Mouse (Mus musculus) spleen, embryonic (tissue): Measurements from ENCODE around the gene Matn4.

Experiments
- CTCF ChIA-PET: fragments of 350-600 bp; sonication (Branson Sonifier 250); formaldehyde crosslinking; loops from one replicate; lab custom pipeline; 2022; lab: Charles Lee

Matn4 gene

DNA sequence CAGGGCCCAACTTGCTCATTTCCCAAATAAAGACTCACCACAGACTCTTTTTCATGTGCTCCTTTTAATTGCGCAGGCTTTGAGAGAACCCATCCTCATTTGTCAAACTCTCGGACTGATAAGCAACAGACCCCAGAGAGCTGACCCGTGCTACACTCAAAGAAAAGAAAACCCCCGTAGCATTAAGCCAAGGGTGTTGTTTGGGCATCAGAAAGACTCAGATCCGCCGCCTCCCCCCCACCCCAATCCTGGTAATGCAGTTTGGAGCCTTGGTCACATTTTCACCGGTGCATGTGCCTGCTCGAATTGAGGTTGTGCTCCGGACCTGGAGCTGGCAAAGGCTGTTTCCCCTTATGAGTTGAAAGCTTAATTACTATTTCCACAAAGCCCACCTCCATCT lies at the start of gene Matn4:
Gene Matn4, minus strand, starts transcription at position 101 of the 400 bp plus-strand sequence.
- CTCF ChIA-PET, result interaction anchor here (1.0 kb wide), 1 partner anchor 116 kb away, joined by 3 read pairs; no protein-coding TSS in a partner anchor

GRCm38 (mm10) chr2:164453887-164454500 lies 49.0 kb upstream of the Matn4 start:
- CTCF ChIA-PET, result no interaction called here

DNA sequence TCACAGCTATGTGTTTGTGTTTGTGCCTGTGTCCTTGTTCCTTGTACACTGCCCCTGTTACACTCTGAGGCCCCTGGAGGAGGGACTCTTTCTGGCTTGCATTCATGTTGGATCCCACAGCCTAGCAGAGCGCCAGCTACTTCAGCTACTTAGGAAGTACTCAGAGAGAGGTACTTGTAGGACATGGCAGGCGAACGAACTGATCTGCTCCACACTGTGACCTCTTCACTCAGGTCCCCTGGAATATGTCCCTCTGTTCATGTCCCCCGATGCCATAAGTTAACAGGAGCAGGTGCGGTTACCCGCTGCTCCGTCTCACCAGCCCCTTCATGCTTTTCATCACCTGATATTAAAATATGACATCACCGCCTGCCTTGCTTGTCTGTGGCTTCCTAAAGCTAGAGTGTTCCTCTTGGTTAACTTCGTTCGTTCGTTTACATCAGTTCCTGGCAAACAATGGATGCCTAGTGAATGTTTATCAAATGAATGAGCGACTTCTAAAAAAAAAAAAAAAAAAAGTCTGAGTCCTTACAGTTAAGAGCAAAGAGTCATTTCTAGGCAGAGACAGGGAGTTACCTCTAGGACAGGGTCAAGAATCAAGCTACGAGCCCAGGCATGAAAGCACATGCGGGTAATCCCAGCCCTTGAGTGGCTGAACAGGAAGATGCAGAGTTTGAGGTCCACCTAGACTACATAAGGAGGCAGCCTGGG lies 48.2 kb upstream of the Matn4 start:
- CTCF ChIA-PET, result interaction anchor here (0.7 kb wide), 1 partner anchor 685 kb away, joined by 4 read pairs; no protein-coding TSS in a partner anchor

DNA sequence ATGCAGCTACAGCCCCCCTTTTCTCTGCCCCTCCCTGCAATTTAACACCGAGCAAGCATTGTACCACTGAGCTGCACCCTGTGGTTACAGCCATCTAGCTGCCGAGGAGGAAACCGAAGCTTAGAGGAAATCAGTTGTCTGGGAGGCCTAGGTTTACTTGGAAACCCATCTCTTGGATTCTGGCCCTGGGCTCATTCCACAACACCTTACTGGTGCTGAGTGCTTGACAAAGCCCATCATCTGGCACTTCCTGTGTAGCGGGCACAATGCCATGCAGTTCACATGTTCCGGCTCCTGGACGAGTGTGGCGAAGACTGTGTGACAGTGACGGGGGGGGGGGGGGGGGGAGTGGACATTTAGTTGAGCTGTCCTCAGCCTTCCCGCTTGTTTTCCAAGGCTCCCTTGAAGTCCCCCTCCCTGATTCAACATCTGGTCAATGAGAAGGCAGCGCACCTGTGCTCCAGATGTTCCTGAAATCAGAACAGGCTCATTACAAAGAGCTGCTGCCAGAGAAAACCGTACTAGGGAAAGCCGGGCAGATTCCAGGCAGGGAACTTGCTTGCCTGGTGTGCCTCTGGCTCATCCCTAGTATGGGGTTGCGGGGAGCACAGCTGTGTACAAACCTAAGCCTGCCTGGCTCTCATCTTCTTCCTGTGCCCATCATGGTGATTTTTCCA lies 47.2 kb upstream of the Matn4 start:
- CTCF ChIA-PET, result interaction anchor here (0.6 to 1.5 kb wide), 2 partner anchors 26 to 66 kb away, joined by 3 to 4 read pairs; no protein-coding TSS in a partner anchor

- CTCF ChIA-PET, result interaction anchor here (0.6 kb wide), 1 partner anchor 96 kb away, joined by 9 read pairs; no protein-coding TSS in a partner anchor
Observed at GRCm38 (mm10) chr2:164449341-164450042, 44.5 kb upstream of the Matn4 start.

DNA sequence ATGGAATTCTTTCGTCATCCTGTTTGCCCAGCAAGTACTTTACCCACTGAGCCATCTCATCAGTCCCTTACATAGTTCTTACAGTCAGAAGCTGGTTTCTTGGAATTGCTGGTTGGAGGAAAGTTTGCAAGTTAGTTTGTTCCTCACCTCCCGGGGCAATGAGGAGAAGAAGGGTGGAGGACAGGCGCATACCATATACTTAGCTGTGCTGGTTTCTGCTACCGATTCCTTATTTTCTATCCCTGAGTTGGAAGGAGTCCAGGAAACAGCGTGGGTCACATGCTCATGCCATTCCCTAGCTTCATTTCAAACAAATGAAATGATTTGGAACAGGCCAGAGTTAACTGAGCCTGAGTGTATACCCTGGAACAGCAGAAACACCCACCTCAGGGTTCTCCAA lies 44.0 kb upstream of the Matn4 start:
- CTCF ChIA-PET, result interaction anchor here (0.6 kb wide), 1 partner anchor 97 kb away, joined by 9 read pairs; no protein-coding TSS in a partner anchor

DNA sequence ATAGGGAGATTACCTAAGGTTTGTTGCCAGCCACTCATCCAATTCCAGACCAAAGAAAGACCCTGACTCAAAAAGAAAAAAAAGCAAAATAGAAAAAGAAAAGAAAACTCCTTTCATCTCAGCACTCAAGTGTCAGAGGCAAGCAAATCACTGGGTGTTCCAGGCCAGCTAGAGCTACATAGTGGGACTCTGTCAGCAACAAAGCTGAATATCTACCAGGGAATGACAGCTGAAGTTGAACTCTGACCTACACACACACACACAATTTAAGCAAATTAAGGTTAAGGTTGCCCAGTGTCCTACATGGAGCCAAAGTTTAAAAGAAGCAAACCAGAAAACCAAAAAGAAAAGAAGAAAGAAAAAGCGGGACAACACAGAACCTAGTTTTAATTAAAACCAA lies 43.2 kb upstream of the Matn4 start:
- CTCF ChIA-PET, result interaction anchor here (0.6 to 0.7 kb wide), 2 partner anchors 8 to 76 kb away, joined by 3 to 6 read pairs; no protein-coding TSS in a partner anchor

DNA sequence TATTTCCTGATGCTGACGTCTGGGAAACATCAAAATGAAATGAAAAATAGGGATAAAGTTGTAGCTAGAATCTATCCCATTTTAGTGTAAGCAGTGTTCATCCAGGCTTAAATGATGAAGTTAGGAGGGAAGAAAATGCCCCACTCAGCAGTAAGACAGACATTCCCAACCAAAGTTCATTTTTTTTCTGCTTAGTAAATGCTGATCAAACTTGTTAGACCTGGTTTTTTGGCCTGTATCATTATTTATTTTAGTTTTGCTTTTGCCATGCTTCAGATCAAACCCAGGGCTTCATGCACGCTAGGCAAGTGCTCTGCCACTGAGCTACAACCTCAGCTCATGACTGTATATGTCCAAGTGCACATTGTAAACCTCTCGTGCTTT lies 41.1 kb upstream of the Matn4 start:
- CTCF ChIA-PET, result interaction anchor here (0.7 kb wide), 1 partner anchor 30 kb away, joined by 3 read pairs; no protein-coding TSS in a partner anchor

- CTCF ChIA-PET, result no interaction called here
Observed at GRCm38 (mm10) chr2:164445399-164446085, 40.6 kb upstream of the Matn4 start.

DNA sequence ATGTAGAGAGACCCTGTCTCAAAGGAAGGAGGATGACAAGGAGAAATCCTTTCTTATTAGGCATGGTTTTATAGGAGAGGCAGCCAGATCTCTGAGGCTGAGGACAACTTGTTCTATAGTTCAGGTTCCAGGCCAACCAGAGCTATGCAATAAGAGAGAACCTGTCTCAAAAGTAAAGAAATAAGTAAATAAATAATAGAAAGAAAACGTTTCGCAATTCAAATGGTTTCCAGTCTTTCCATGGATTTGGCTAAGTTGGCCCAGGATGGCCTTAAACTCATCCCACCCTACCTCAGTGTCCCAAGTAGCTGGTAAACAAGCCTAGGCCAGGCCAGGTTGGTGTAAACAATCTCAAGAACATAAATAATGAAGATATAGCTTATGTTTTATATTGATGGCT lies 39.7 kb upstream of the Matn4 start:
- CTCF ChIA-PET, result no interaction called here

- CTCF ChIA-PET, result interaction anchor here (0.6 to 1.0 kb wide), 2 partner anchors 19 to 350 kb away, joined by 4 to 8 read pairs; no protein-coding TSS in a partner anchor
Observed at GRCm38 (mm10) chr2:164443460-164444000, 38.6 kb upstream of the Matn4 start, which contains the start of gene Sdc4. TSS of gene Sdc4 (minus strand) at chr2:164443887.

GRCm38 (mm10) chr2:164443051-164443437 lies 38.1 kb upstream of the Matn4 start:
- CTCF ChIA-PET, result interaction anchor here (0.6 to 1.0 kb wide), 4 partner anchors 18 to 351 kb away, joined by 3 to 10 read pairs (median 6); no protein-coding TSS in a partner anchor

- CTCF ChIA-PET, result interaction anchor here (0.6 kb wide), 2 partner anchors 19 to 284 kb away, joined by 3 to 10 read pairs; no protein-coding TSS in a partner anchor
Observed at GRCm38 (mm10) chr2:164442315-164443050, 37.5 kb upstream of the Matn4 start.

- CTCF ChIA-PET, result no interaction called here
Observed at GRCm38 (mm10) chr2:164441731-164442130, 36.8 kb upstream of the Matn4 start.

DNA sequence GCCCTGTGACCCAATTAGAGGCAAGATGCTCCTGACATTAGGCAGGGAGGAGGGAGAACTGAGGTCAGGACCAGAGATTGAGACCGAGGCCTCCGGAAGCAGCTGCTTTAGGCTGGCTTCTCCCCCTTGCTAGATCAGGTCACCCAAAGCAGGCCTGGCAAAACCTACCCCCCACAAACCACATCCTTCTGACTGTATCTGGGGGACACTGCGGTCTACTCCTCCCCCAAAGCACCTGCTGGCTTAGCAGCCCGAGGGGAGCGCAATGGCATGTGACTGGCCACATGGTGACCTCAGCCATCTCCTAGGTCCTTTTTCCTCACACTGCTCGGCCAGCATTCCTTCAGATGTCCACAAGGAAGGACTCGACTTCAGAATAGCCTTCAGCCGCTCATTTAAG lies 36.2 kb upstream of the Matn4 start:
- CTCF ChIA-PET, result no interaction called here

- CTCF ChIA-PET, result interaction anchor here (0.6 kb wide), 2 partner anchors 8 to 57 kb away, joined by 6 to 7 read pairs; partner anchors contain the start of gene Pigt
Observed at GRCm38 (mm10) chr2:164440314-164440713, 35.4 kb upstream of the Matn4 start.

- CTCF ChIA-PET, result interaction anchor here (0.9 kb wide), 1 partner anchor 15 kb away, joined by 3 read pairs; no protein-coding TSS in a partner anchor
Observed at GRCm38 (mm10) chr2:164439001-164439421, 34.1 kb upstream of the Matn4 start.

DNA sequence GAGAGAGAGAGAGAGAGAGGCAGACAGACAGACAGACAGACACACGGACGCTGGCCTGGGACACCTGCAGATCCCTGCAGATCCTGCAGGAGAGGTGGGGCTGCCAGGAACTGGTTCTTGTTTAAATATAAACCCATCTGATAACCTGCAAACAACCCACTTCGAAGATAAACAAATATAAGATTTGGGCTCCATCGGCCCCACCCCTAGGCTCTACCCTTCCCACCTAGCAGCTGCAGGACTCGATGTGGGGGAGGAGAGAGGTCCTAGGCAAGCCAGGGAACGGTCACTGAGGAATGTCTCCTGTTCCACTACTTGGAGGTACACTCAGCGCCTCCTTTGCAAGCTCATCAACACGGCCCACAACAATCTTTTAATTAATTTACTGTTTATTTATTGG lies 33.3 kb upstream of the Matn4 start:
- CTCF ChIA-PET, result interaction anchor here (0.5 to 0.8 kb wide), 2 partner anchors 14 to 83 kb away, joined by 3 read pairs; no protein-coding TSS in a partner anchor

DNA sequence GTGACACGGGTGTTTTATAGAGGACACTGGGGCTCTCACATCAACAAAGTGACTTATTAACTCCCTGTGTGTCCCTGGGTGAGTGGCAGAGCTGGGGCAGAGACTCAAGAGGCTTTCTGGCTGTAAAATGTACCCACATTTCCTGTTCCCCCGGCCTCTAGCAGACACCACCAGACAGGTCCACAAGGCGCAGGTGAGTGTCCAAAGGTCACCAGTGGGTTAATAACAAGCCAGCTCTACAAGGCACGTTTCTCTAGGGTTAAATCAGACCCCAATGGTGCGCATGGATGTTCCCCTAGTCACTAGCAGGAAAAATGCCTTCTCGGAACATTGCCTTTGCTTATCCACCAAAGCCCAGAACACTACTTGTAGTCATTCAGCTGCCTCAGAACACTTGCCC lies 32.8 kb upstream of the Matn4 start:
- CTCF ChIA-PET, result interaction anchor here (0.8 kb wide), 1 partner anchor 14 kb away, joined by 3 read pairs; no protein-coding TSS in a partner anchor
